Mouse (Mus musculus) gastrocnemius, postnatal 10 days (tissue): Measurements from ENCODE around the gene Ppp1r18. TPM values are rescaled to one million over a fixed set of nuclear protein-coding genes. Genes with fewer than 3 reads are reported as not detected.

Experiments
- DNase-seq: peaks from one replicate; pipeline ENCODE4 v3.0.0; 2021; ENCODE audit warnings: mixed read lengths
- long read RNA-seq, 2 experiments: library from polyadenylated mRNA; stranded (forward); transcript quantifications; one replicate each; pipeline ENCODE4 v2.0.0; 2021
- total RNA-seq, 2 experiments: library from RNA; stranded (reverse); gene quantifications; 2 replicates each; pipeline ENCODE4 v1.2.3; 2021

The Ppp1r18 gene
- total RNA-seq: 10 to 100 TPM; 14.7 to 21.9 TPM
- long read RNA-seq, experiment 1, transcript Ppp1r18-205 (3 exons, 3,185 nt): major isoform, 11 of 16 reads
- long read RNA-seq, experiment 1, partial matches to known transcripts: 2 of 16 reads
- long read RNA-seq, experiment 1, other reads (novel, unspliced or antisense): 1 of 16 reads
- long read RNA-seq, experiment 2, transcript Ppp1r18-205 (3 exons, 3,185 nt): major isoform, 7 of 9 reads
- long read RNA-seq, experiment 2, partial matches to known transcripts: 0 of 9 reads
- long read RNA-seq, experiment 2, other reads (novel, unspliced or antisense): 1 of 9 reads

DNA sequence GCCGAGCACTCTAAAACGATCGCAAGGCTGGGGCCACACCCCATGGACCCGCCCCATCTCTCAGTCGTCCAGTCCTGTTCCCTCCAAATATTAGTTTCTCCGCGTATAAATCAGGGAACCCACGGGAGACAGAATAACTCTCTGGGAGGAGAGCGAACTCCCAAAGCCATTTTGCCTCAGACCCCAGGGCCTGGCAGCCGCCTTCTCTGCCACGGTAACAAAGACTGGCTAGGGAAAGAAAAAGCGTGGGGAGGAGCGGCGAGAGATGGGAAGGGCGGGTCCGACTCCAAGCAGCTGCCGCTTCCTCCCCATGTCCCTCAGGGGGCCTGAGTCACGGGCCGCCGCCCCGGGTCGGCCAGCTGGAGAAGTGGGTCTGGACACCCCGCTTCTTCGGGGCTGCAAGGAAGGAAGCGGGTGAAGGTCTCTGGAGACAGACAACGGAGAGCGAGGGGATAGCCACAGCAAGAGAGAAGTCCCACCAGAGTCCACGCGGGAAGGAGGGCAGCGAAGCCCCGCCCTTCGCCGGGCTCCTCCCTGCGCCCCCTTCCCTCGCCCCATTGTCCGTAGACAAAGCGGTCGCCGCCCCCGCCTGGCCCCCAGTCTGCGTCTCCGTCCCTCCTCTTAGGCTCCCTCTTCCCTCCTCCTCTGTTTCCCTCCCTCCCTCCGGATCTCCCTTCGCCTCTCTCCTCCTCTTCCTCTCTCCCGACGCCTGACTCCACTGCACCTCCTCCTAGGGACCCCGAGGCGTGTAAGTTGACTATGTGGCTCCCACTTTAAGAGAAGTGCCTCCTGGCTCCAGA is at the start of gene Ppp1r18:
TSS of gene Ppp1r18 (plus strand) at position 113 of the 800 bp plus-strand sequence.
- peak; percentile 81 for DNase-seq

DNA sequence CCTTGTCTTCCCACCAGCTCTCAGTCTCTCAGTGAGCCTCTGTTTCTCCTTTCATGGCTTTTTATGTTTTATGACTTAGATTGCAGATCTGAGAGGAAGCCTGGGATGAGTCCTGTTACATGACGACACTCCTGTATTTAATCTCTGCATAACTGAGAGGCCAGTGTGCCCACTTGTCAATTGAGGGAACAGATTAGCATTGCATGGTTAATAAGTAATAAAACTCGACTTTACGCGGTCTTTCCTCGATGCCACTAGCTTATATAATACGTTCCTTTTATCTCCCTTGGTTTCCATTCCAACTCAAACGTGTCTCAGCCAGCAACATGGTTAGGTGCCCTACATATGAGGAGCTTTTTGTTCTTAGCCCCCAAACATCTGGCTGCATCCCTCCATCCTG is 49.6 kb upstream of the Ppp1r18 start:
- DNase-seq: no peak

DNA sequence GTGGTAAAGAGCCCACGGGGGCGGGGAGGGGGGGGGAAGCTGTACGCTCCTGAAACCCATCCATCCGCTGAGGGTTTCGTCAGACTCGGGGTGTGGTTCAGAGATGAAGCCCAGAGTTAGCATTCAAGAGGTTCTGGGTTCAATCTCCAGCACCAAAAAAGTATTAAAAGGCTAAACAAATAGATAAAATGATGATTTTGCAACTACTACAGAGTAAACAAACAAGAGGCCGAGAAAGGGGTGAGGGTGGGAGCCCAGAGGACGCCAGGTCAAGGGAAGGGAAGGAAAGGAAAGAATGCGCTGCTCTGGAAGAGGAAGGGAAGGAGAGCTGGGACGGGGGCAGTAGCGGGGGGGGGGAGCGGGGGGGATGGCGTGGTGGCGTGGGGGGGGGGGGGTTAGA is 48.7 kb upstream of the Ppp1r18 start:
- no peak for DNase-seq

DNA sequence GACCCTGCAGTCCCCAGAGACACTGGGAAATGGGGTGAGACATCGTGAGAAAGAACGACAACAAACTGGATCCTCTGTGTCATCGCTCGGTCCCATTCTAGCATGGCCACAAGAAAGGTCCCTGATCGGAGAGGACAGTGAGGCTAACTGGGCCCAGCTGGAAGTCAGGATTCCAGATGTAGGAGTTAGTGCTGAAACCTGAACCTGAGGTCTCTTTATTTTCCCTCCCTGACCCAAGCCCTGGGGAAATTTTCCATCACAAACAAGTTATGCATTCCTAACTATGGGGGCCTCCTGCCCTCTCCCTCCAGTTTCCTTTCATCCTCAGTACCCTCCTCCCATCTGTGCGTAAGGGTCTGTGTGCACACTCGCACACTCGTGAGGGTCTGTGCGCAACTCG is 48.2 kb upstream of the Ppp1r18 start:
- DNase-seq: no peak

DNA sequence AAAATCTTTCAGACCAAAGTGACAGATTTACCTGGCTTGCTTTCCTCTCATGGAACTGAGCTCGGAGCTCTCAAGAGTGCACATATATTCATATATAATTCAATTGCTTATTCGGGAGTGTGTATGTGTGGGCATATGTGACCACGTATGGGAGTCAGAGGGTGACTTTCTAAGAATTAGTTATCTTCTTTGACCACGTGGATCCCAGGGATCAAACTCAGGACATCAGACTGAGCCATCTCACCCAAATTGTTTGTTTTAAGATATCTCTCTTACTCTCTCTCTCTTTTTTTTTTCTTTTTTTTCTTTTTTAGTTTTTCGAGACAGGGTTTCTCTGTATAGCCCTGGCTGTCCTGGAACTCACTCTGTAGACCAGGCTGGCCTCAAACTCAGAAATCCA is 45.3 kb upstream of the Ppp1r18 start:
- DNase-seq: no peak

DNA sequence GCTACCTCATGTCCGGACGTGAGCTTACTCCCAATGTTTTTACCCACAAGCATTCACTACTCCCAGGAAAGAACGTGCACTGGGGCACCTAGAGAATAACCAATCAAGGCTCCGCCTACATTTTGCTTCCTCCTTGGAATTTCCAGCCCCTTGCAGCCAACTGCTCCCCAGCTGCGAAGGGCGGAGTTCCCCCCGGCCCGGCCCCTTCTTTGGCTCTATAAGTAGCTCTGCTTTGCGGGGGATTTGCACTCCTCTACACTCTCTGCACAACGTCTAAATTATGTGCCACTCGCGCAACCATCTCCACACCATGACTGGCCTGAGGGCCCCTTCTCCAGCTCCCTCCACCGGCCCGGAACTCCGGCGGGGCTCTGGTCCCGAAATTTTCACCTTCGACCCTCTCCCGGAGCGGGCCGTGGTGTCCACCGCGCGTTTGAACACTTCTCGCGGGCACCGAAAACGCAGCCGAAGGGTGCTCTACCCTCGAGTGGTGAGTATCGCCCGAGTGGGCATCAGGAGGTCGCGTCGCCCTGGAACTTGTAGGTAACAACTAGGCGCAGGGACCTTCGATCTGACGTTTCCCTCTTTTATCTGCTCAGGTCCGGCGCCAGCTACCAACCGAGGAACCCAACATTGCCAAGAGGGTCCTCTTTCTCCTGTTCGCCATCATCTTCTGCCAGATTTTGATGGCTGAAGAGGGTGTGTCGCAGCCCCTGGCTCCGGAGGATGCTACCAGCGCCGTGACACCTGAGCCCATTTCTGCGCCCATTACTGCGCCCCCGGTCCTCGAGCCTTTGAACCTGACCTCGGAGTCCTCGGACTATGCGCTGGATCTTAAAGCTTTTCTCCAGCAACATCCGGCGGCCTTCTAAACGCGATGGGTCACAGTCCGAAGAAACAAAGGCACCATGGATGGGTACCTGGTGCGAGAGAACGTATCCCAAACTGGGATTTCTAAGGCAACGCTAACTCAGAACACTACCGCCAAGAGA is 43.7 kb upstream of the Ppp1r18 start, which contains the start of gene Ier3:
TSS of gene Ier3 (plus strand) at position 246 of the 992 bp plus-strand sequence.
- DNase-seq: peak; percentile 70

DNA sequence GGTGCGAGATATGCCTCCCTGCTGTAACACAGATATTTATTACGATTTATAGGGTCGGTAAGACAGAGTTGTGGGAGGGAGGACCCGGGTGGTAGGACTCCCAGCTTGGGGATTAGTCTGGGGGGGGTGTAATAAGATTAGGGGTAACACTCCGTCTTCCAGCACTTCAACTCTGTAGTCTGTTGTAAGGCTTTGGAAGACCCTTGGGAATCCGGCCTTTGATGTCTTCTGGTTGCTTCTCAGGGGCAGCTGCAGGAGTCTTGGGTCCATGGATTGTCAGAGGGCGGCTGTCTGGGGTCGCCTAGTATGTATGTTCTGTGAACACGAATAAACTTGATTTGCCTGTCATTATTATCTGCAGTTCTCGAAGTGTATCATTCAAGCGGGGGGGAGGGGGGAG is 42.8 kb upstream of the Ppp1r18 start:
- no peak for DNase-seq

DNA sequence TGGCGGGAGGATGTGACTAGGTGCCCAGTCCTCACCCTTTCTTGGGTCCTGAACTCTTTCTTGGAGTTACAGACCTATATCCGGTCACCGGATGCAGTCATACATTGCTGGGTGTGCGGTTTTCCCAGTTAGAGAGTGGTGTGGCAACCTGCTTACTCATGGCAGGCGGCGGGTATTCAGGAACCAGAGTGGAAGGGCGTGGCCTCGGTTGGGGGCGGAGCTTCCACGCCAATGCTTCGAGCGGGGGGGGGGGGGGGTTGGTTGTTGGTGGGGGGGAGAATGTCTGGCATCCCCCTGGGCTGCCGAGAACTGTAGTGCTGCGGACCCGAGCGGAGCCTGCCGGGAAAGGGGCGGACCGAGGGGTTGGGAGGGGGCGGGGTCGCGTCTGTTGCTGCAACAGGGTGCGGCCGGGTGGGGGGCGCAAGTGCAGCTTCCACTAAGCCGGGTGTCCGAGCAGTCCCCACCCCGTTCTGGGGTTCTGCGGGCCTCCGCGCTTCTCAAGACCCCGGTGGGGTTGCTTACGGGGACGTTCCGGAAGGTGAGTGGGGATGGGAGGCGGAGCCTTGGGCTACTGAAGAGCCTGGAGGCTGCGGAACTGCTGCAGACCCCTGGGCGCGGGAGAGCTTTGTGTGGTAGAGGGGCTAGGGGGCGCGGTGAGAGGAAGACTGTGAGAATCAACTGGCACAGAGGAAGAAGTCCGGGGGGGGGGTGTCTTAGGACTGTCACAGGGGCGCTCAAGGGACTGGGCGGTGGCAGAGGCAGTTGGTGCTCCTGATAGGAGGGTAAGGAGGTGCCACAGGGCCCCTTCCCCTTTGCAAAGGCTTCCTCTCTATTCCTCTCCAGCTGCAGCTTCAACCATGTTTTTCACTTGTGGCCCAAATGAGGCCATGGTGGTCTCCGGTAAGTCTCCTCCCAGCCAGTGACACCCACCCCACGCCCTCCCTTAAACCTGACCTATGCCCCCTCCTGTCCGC is 42.1 kb upstream of the Ppp1r18 start, which contains the start of gene Flot1:
TSS of gene Flot1 (plus strand) at position 267 of the 974 bp plus-strand sequence.
- peak; percentile 84 for DNase-seq

DNA sequence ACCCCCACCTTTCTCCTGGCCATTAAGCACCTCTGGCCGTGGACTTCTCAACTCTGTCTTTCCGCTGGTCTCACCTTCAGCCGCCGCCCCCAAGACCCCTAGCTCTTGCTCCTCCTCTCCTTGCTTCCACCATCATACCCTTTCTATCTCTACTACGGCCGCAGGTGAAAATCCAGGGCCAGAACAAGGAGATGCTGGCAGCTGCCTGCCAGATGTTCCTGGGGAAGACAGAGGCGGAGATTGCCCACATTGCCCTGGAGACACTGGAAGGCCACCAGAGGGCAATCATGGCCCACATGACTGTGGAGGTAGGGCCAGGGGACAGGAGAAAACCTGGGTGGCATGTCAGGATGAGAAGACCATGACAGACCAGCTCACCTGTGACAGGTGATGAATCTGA is 41.0 kb upstream of the Ppp1r18 start:
- DNase-seq: no peak

DNA sequence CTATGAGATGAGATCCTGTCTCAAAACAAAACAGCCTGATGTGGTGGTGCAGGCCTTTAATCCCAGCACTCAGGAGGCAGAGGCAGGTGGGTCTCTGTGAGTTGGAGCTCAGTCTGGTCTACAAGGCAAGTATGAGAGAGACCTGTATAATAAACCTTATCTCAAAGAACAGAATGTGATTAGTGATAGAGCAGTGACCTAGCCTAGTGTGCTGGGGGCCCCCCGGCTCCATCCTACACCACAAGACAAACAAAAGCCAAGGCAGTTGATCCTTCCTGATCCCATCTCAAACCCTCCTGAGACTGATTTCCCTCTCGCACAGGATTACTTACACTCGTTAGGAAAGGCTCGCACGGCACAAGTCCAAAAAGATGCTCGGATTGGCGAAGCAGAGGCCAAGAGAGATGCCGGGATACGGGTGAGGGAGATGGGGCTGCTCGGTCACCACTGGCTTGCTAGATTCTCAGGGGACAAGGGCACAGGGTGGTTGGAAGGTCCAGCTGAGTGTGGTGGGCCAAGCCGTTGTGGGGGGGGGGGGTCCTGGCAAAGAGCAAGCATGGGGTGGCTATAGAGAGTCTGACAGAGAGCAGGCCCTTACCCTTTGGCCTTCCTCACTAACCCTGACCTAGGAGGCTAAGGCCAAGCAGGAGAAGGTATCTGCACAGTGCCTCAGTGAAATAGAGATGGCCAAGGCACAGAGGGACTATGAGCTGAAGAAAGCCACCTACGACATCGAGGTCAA is 40.1 kb upstream of the Ppp1r18 start:
- DNase-seq: no peak

DNA sequence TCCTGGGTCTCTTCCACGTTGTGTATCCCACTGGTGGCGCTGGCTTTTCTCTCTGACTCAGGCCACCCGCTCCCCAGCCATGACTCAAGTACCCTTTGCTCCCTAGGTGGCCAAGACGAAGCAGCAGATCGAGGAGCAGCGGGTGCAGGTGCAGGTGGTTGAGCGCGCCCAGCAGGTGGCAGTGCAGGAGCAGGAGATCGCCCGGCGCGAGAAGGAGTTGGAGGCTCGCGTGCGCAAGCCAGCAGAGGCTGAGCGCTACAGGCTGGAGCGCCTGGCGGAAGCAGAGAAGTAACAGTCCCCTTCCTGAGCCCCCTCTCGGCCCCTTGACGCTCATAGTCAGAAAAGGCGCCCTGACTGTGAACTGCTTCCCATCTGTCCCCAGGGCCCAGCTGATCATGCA is 35.7 kb upstream of the Ppp1r18 start:
- peak; percentile 85 for DNase-seq

DNA sequence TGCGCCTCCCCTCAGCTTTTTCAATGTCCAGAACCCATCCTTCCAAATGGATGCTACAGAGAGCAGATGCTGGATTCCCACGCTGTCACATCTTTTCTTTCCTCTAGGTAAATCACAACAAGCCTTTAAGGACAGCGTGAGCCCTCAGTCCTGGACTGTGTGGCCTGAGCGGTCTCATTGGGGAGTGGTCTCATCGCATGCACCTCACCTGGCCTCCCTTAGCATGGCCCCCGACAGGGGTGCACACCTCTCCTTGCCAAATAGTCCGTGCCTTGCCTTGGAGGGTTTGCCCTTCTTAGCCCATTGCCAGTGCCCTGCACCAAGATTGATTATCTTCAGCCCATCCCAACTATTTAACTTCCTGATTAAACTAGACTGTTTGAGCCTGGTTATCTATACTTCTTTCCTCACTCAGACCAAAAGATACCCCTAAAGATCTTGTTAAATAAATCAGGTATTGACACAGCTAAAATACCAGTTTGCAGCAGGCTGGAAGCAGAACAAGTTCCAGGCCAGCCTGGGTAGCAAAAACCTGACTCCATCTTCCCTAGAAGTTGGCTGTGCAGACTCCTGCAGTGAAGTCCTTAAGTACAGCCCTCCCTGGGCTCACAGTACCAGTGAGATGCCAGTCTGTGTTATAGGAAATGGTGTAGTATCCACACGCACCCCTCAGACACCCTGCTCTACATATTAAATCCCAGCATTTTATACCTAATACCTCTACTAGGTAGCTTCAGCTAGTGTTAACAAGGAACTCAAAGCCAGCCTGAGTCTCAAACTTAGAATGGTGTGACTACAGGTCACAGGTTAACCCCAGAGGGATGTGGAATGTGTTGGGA is 32.8 kb upstream of the Ppp1r18 start:
- no peak for DNase-seq

DNA sequence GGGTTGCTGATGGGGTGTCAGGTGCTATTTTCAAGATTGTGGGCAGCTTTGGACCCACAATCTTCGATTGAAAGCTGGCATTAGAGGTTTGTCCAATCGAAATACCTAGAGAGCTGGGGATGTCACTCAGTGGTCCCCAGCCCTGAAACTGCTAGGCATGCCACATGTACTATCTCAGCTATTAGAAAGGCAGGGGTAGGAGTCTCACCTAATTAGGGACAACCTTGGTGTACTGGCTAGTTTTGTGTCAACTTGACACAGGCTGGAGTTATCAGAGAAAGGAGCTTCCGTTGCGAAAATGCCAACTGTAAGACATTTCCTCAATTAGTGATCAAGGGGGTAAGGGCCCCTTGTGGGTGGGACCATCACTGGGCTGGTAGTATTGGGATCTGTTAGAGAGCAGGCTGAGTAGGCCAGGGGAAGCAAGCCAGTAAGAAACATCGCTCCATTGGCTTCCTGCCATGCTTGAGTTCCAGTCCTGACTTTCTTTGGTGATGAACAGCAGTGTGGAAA is 32.1 kb upstream of the Ppp1r18 start:
- DNase-seq: peak; percentile 20

DNA sequence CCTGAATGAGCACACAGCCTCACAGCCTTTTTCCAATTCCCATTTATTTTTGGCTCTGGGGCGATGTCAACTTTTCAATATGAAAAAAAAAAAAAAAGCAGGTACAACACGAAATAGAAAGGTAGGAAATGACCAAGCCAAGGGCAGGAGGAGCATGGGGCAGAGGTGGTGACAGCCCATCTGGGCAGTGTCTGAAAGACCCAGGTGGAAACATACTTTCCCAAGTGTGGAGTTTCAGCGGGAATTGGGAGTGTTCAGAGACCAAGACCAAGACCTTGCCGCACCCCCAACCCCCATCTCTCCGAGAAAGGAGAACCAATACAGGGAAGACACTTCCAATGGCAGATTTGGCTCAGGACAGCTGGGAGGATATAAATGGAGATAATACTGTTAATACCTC is 31.5 kb upstream of the Ppp1r18 start:
- DNase-seq: no peak

DNA sequence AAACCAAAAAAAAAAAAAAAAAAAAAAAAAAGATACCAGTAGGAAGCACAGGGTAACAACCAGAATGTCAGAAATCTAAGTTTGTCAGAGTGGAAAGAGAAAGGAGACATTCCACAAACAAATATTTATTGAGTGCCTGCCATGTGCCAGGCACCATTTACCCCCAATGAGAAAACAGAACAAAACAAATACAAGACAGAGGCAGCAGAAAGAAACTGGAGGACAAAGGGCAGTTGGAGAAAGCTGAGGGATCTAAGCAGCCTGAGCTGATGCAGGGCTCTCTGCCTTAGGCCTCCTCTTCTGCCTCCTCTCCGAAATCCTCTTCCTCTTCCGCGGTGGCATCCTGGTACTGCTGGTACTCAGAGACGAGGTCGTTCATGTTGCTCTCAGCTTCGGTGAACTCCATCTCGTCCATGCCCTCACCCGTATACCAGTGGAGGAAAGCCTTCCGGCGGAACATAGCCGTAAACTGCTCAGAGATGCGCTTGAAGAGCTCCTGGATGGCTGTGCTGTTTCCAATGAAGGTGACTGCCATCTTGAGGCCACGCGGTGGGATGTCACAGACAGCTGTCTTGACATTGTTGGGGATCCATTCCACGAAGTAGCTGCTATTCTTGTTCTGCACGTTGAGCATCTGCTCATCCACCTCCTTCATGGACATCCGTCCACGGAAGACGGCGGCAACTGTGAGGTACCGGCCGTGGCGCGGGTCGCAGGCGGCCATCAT is 30.5 kb upstream of the Ppp1r18 start:
- DNase-seq: peak; percentile 18

DNA sequence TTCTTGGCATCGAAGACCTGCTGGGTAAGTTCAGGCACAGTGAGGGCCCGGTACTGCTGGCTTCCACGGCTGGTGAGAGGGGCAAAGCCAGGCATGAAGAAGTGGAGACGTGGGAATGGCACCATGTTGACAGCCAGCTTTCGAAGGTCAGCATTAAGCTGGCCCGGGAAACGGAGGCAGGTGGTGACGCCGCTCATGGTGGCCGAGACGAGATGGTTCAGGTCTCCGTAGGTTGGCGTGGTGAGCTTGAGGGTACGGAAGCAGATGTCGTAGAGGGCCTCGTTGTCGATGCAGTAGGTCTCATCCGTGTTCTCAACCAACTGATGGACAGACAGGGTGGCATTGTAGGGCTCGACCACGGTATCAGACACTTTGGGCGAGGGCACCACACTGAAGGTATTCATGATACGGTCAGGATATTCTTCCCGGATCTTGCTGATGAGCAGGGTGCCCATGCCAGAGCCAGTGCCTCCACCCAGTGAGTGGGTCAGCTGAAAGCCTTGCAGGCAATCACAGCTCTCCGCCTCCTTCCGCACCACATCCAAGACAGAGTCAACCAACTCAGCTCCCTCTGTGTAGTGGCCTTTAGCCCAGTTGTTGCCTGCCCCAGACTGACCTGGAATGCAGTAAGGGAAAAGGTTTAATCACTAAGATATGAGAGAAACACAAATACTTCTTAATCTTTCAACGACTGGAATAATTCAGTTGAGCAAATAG is 29.8 kb upstream of the Ppp1r18 start:
- DNase-seq: no peak

DNA sequence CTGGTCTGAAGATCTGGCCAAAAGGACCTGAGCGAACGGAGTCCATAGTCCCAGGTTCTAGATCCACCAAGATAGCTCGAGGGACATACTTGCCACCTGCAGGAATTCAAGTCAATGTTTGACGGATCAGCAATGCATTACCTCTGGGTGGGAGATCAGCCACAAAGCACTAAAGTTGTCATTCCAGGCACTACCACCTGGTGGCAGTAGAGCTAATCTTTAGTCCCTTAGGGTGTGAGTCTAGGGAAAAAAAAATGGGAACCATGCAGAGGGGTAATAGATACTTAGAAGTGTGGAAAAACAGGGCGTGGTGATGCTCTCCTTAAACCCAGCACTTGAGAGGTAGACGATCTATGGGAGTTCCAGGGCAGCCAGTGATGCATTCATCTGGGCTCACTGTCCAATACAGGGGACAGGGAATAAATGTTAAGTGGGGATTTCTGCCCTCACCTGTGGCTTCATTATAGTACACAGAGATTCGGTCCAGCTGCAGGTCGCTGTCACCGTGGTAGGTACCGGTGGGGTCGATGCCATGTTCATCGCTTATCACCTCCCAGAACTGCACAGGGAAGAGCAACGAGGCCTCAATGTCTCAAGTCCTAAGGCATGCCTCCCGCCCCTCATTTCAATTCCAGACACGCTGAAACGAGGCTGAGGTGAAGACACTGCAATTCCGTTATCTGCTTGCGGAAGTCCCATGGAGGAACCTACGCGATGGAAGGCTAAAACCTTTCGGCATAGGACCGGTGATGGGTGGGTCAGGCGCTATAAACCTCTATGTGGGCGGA is 29.0 kb upstream of the Ppp1r18 start:
- DNase-seq: peak; percentile 83
